In genomic region chr19:47507128-47508121, GRCm38 (mm10) we compare ENCODE assay signal across 8 mouse cellular contexts. TPM values are rescaled to one million over a fixed set of nuclear protein-coding genes. Genes with fewer than 3 reads are reported as not detected.
DNase-seq lines count a peak whose midpoint lies in the region; ATAC-seq and TF ChIP-seq lines count a peak whose summit lies in the region.

No protein-coding gene starts in this region.

- H3K4me3 ChIP-seq in bone marrow macrophage, adult 2 months (ENCODE audit: insufficient read depth, low read length): peak overlapping the region; percentile 48
- no peak overlapping the region for H3K4me3 ChIP-seq in hindbrain, embryonic 13.5 days
- peak overlapping the region; percentile 60 for H3K4me3 ChIP-seq in left cerebral cortex, adult 2 months

- intact Hi-C loops in left cerebral cortex, adult 2 months (cut with DNase I): loop anchor here (1.0 to 10.0 kb wide), 6 partner anchors 73 to 427 kb away; partner anchors contain the start of genes Cfap58 and Sfr1

- ATAC-seq in erythroblast, adult 5-6 weeks (replicated peaks; ENCODE audit: low FRiP score, poor library complexity, severe bottlenecking): peak; percentile 52
- no peak for ATAC-seq in hindbrain, embryonic 13.5 days (ENCODE audit: low FRiP score)

- no peaks in the 10 kb centered on the region for H3K27me3 ChIP-seq in hindbrain, embryonic 13.5 days

- no peak overlapping the region for H3K4me2 ChIP-seq in hindbrain, embryonic 13.5 days

- WGBS in hindbrain, embryonic 13.5 days: 57% methylated on average over 27 of the region's 27 CpGs

- peaks cover 38% of the 10 kb centered on the region for H3K4me1 ChIP-seq in bone marrow macrophage, adult 2 months (ENCODE audit: control insufficient read depth, insufficient read depth, low read length)
- peaks cover 28% of the 10 kb centered on the region for H3K4me1 ChIP-seq in hindbrain, embryonic 13.5 days (replicated peaks)

- H3K9ac ChIP-seq in hindbrain, embryonic 13.5 days: peak overlapping the region; percentile 14; the same call in 1 of the 2 replicates

- H3K27ac ChIP-seq in bone marrow macrophage, adult 2 months (ENCODE audit: insufficient read depth, low read depth, low read length): peak overlapping the region; percentile 92
- H3K27ac ChIP-seq in hindbrain, embryonic 13.5 days: no peak overlapping the region; the same call in 1 of the 2 replicates
- H3K27ac ChIP-seq in left cerebral cortex, adult 2 months: peak overlapping the region; percentile 77

- TF ChIP-seq POLR2A in bone marrow macrophage, adult 2 months (IDR thresholded peaks at IDR 0.05; ENCODE audit: borderline replicate concordance, low read depth, low read length): no peak

- no peaks in the 10 kb centered on the region for H3K9me3 ChIP-seq in hindbrain, embryonic 13.5 days

- DNase-seq in gastrocnemius, adult 18-20 months (ENCODE audit: low spot score): peak; percentile 68
- no peak for DNase-seq in gastrocnemius, adult 8-10 months (ENCODE audit: low spot score in 2 of 2)
- peak; percentile 72 to 79 for DNase-seq in left cerebral cortex, adult 2 months (ENCODE audit: extremely low spot score in 1 of 2, low spot score in 2 of 2)
- DNase-seq in lung, postnatal 36 days: peak; percentile 77
- peak; percentile 75 for DNase-seq in right cerebral cortex, postnatal 4 days

- 0 out of 2 replicates have a peak, but pooled peaks have one; percentile 5 for TF ChIP-seq CTCF in bone marrow macrophage, adult 2 months (IDR thresholded peaks at IDR 0.05; ENCODE audit: low read depth, low read length)
- TF ChIP-seq CTCF in left cerebral cortex, adult 2 months (IDR thresholded peaks at IDR 0.05): peak; percentile 95

- peaks cover 3% of the 10 kb centered on the region; the same call in 1 of the 2 replicates for H3K36me3 ChIP-seq in hindbrain, embryonic 13.5 days

RNA-seq across cellular contexts. Expression of gene Stn1, which starts 29.9 kb away (rescaled TPM):
- 1 to 10 TPM; 4.2 to 4.9 TPM for total RNA-seq in gastrocnemius, adult 18-20 months (2021)
- 1 to 10 TPM; 3.3 to 4.2 (median 4.0) TPM for total RNA-seq in gastrocnemius, adult 8-10 months (2022)
- polyA plus RNA-seq in bone marrow macrophage, adult 2 months (2012; ENCODE audit: insufficient read depth, insufficient read length, missing spikeins): 20.6 and 22.5 TPM in 2 replicates
- 3.8 TPM in 2 replicates for total RNA-seq in erythroblast, adult 5-6 weeks (2015; ENCODE audit: low replicate concordance)
- 7.1 and 8.2 TPM in 2 replicates for total RNA-seq in erythroblast, adult 5-6 weeks (2017; ENCODE audit: low replicate concordance)
- polyA plus RNA-seq in hindbrain, embryonic 13.5 days (2015; fragmentation: Nextera tagmentation; extraction: Ambion mirVana): 34.6 and 35.1 TPM in 2 replicates
- 10 to 100 TPM; 23.0 to 27.5 TPM for total RNA-seq in left cerebral cortex, adult 2 months (2021)

RNA-seq across cellular contexts. Expression of gene Sh3pxd2a, which starts 43.2 kb away (rescaled TPM):
- 10 to 100 TPM; 32.8 to 42.6 TPM for total RNA-seq in gastrocnemius, adult 18-20 months (2021)
- total RNA-seq in gastrocnemius, adult 8-10 months (2022): 10 to 100 TPM; 33.4 to 44.9 (median 41.1) TPM
- polyA plus RNA-seq in bone marrow macrophage, adult 2 months (2012; ENCODE audit: insufficient read depth, insufficient read length, missing spikeins): 10.1 and 12.7 TPM in 2 replicates
- 0.19 and 1.5 TPM in 2 replicates for total RNA-seq in erythroblast, adult 5-6 weeks (2015; ENCODE audit: low replicate concordance)
- 1.1 and 1.4 TPM in 2 replicates for total RNA-seq in erythroblast, adult 5-6 weeks (2017; ENCODE audit: low replicate concordance)
- polyA plus RNA-seq in hindbrain, embryonic 13.5 days (2015; fragmentation: Nextera tagmentation; extraction: Ambion mirVana): 2.1 and 2.5 TPM in 2 replicates
- 10 to 100 TPM; 30.2 to 36.8 TPM for total RNA-seq in left cerebral cortex, adult 2 months (2021)

Comparison
In these comparisons a context has a peak if more than half of its experiments do, and no peak if none do; other contexts are left out.
1. DNase-seq: peak in gastrocnemius, adult 18-20 months (single experiment), left cerebral cortex, adult 2 months (2 of 2), lung, postnatal 36 days (single experiment) and right cerebral cortex, postnatal 4 days (single experiment); none in gastrocnemius, adult 8-10 months (0 of 2).
2. RNA of gene Sh3pxd2a, which starts 43.2 kb away (total RNA-seq): 32.8 to 42.6 TPM in gastrocnemius, adult 18-20 months, 33.4 to 44.9 TPM in gastrocnemius, adult 8-10 months and 30.2 to 36.8 TPM in left cerebral cortex, adult 2 months; 0.19 to 1.5 TPM in erythroblast, adult 5-6 weeks; every median in the first group is over 10 times any median in the second.